Mouse (Mus musculus) urinary bladder, adult 18-20 months (tissue): ENCODE results near the gene Ralgds.

ENCODE experiments used
- DNase-seq, 2 experiments: peaks; one replicate each; pipeline ENCODE4 v3.0.0; 2022; ENCODE audit warnings: low spot score in 2 of 2, mixed read lengths in 2 of 2

Ralgds gene

GRCm38 (mm10) chr2:28563303-28563702 lies 50.4 kb downstream of the Ralgds start, which contains the start of gene Cel:
TSS of gene Cel (minus strand) at chr2:28563403.
- no peak for DNase-seq

- no peak for DNase-seq
These were observed 50.9 kb downstream of the Ralgds start for GRCm38 (mm10) chr2:28563830-28564229.

- DNase-seq = no peak
These were observed 51.5 kb downstream of the Ralgds start for GRCm38 (mm10) chr2:28564380-28564779.

DNA sequence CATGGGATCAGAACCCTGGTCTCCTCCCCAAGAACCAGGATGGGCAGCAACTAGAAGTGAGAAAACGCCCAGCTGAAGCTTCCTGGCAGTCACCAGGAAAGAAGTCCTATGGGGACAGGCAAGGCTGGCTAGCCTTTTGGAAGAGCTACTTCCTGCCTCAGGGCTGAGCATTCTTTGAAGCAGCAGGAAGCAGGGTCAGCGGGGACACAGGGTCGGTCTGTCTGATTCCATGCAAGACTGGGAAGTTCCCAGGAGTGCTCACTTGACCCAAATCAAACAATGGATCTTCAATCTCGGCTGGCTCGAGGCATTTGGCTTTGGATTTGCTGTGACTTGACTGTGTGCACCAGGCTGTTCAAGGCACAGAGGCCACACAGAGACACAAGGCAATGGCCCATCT lies 53.6 kb downstream of the Ralgds start:
- DNase-seq = no peak

DNA sequence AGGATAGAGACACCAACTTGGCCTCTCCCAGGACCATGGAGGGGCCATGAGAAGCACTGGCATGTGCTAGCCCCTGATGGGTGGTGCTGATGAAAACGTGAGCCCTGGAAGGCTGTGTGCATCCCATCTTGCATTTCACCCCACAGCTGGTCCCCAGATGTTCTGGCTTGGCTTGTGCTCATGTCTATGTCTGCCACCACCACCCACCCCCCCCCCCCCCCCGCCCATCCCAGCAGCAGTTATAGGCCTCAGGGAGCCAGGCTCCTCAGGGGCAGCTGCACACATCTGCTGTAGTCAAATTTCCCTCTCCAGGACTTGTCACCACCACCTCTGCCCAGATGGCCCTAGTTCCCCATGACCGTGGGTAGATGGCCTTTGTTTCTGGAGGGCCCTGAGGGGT lies 57.0 kb downstream of the Ralgds start:
- no peak for DNase-seq

- no peak for DNase-seq
These were observed 62.4 kb downstream of the Ralgds start for GRCm38 (mm10) chr2:28575341-28575740.

- DNase-seq = no peak
These were observed 63.9 kb downstream of the Ralgds start for GRCm38 (mm10) chr2:28576815-28577214.

GRCm38 (mm10) chr2:28578003-28578402 lies 65.1 kb downstream of the Ralgds start:
- DNase-seq = no peak

DNA sequence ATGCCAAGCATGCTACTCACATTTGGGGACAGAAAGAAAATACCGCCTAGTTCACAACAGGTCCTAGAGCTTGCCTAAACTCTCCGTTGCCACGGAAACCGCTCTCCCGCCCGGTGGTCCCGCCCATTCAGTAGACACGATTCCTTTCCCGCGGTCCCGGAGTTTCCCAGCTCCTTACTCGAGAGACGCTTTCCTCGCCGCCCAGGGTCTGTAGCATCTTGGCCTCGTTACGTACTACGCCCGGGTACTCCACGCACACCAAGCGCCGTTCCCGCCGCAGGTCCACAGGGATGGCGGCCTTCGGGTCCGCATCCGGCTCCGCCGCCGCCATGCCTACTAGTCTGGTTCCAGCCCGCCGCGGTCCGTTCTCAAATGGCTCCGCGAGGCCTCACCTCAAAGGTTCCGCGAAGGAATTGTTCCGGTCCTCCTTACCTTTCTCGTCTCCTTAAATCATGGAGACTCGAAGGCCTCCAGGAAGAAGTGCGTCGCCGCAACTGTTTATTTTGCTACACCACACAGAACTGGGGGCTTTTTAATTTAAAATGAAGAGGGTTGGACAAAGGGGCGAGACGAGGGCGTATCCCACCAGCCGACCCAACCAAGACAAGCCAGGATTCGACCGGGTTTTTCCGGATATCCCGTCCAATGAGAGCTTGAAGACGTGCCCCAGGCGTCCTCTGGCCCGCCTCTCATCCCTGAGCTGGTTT lies 69.9 kb downstream of the Ralgds start:
- DNase-seq = peak; percentile 80 to 94

DNA sequence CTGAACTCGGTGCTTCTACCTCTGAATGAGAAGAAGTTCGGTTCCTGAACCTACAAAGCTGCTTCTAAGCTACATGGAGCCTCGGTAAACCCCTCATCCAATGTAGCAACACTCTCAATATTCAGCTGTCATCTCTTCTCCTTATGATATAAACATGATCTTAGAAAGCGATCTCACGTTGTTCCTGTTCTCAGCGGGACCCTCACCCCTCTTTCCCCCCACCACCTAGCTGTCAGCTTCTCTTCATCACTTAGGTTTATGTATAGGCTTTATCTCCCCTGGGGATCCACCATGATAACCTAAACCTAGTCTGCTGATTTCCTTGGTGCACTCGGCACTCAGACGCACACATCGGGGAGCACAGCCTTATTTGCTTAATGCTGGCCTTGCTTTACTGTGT lies 70.7 kb downstream of the Ralgds start, which contains the start of gene Gtf3c5:
Gtf3c5 (minus strand) TSS at position 101 of the 400 bp plus-strand sequence.
- no peak for DNase-seq

DNA sequence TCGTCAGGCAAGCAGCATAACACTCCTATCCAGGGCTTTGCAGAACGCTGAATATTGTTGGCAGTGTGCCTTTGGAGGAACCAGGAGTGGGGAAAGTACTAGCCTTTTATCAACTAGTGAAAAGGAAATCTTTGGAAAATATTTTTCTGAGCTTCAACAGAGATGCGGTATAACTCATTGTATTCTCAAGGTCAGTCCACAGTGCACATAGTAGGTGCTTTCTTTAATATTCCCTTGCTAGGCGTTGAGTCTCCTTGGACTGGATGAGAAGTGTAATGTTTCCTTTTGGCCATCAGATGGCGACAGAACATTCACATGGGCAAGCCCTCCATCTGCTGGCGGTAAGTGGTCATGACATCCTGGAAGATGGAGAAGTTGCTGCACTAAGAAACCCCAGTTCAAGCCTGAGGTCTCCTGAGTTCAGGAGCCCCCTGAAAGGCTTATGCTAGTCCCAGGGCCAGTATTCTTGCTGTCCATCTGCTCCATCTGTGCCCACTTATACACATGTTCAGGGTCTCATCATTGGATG lies 72.2 kb downstream of the Ralgds start:
- DNase-seq = peak; percentile 49 to 62

GRCm38 (mm10) chr2:28585730-28586129 lies 72.8 kb downstream of the Ralgds start:
- no peak for DNase-seq

GRCm38 (mm10) chr2:28588574-28588973 lies 75.6 kb downstream of the Ralgds start:
- DNase-seq = no peak

DNA sequence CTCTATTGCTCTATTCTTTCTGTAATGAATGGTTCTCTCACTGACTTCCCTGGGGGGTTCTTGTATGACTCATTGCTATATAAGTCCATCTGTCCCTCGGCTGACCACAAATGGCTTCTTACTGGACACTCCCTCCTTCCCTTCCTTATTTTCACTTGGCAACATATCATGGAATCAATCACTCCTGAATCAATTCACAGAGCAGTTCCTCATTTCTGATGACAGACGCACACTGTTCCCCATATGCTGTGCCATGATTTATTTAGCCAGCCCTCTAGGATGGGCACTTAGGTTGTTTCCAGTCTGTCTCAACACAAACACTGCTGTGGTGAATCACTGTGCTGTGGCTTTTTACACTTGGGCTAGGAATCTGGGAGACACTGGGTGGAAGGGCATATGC lies 78.6 kb downstream of the Ralgds start:
- DNase-seq = no peak

DNA sequence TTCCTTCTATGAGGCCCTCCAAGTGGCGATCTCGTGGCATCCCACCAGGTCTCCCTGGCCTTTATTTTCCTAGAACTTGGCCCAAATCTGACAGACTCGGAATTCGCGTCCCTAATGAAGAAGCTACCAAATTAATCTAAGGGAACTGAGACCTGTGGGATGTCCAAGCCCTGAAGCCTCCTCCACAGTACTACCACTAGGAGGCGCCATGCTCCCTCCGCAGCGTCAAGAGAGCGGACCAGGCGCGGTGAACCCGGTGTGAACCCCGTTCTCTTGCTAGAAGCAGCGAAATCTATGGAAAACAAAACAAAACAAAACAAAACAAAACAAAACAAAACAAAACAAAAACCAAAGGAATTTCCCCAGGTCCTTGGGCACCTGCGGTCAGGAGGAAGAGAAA lies 79.9 kb downstream of the Ralgds start:
- DNase-seq = peak; percentile 23 to 24

GRCm38 (mm10) chr2:28596021-28596420 lies 83.1 kb downstream of the Ralgds start:
- DNase-seq = no peak

DNA sequence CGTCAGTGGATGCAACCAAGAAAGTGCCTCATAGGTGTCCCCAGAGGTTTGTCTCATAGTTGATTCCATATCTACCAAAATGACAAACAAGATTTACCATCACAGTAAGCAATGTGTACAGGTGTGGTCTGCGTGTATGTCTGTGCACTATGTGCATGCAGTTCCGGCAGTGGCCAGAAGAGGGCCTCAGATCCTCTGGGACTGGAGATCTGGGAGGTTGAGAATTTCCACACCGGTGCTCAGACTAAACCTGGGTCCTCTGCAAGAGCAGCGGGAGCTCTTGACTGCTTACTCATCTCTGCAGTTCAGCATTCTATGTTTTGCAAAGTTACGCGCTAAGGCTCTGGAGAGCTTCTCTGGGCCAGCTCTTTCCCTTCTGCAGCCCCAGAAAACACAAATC lies 84.1 kb downstream of the Ralgds start:
- DNase-seq = no peak

GRCm38 (mm10) chr2:28597733-28598547 lies 85.0 kb downstream of the Ralgds start:
- no peak for DNase-seq

DNA sequence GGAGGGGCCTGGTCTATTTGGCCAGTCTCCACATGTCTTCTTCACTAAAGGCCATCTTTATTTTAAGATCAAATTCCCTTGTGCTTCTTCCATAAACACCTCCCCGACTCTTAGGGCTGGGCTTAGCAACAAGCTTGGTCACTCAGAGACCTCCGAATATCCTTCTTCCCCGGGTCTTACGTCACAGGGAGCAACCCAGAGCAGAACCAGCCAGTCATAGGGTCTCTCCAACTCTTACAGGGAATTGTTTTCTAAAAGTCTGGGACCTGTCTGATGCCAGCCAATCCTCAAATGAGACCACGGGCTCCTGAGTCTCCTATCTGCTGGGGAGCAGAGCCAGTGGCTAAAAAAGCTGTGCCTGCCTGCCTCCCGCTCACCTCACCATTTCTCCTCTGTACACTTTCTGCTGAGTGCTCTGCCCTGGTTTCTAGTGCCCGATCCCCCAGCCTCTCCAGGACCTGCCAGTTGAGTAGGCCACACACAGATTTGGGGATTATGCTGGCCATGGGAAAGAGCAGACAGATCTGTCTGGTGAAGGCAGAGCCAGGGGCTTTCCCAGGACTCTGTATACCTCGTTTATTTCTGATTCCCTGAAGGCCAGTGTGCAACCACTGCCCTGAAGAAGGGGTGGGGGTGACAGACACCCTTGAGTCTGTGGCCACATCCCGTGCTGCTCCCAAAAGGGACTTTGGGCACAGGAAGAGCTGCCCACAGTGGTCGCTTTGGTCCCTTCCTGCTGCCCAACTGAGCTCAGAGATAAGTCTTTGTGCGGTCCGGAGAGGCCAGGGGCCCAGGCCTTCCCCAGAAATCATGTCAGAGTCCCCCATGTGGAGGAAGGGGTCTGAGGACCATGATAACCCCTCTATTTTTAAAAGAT lies 86.0 kb downstream of the Ralgds start:
- DNase-seq = no peak

DNA sequence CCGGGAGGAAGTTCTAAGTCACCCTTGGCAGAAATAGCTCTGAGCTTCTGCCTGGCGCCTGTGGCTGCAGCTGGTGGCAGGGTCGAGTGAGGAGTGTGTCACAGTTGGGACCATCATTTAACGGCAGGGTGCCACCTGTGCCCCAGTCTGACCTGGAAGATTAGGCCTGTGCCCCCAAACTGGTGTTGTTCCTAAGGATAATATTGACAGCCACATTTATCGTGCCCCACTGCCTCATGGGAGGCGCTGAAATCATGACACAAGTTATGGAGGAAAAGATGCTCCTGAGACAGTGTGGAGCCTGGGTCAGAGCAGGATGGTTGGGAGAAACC lies 86.6 kb downstream of the Ralgds start:
- no peak for DNase-seq

DNA sequence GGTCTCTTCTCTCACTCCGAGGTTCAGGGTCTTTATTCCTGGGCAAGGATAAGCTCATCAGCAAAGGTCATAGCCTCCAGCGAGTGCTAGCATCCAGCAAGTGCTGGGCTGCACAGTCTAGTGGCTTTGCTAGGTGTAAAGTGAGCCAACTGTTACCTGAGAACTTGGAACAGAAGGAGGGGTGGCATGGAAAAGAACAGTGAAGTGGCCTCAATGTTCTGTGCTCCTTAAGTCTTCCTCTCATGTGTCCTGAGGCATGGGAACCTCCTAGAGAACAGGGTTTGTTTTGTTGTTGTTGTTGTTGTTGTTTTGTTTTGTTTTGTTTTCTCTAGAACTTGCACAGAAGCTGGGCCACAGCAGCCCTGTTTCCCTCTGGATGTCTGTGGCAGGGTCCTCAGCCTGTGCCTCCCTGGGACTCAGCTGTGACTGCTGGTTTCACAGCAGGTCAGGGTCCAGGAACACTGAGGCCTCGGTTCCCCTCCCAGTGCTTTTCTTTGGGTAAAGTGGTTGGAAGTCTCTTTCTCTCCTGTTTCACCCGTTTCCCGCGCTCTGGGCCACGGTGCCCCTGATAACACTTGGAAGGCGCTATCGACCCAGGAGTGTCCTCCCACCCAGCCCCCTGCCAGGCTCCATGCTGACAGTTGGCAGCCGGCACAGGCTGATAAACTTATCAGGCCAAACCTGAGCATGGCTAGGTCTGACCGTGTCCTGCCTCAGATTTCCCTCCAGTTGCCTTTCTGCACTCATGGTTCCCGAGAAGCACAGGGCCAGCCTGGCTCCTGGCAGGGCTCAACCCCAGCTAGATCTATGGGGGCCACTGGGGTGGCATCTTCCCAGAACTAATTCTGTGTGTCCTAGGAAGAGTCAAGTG lies 89.0 kb downstream of the Ralgds start:
- DNase-seq = no peak
